Mouse (Mus musculus) ovary, postnatal 14 days (tissue): ENCODE measurements around the gene Myom3.

Source experiments
- DNase-seq: peaks from one replicate; pipeline ENCODE4 v3.0.0; 2022; ENCODE audit warnings: low spot score

Myom3 gene

DNA sequence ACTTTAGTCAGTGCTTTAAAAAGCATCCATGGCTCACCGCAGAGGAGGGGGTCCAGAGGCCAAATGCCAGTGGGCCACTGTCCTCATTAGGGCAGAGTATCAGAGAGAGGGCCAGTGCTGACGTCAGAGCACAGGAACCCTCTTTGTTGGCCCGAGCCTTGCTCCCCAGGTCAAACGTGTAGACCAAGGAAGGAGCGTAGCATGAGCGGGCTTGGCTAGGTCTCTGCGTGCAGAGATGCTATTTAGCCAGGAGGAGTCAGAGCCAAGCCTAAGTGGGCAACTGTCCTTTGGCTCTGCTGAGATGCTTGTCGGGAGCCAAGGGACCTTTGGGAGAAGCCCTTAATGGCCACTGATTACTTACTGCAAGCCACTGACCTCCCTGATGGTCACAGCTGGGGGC lies 1.5 kb downstream of the Myom3 start:
- DNase-seq = no peak

GRCm38 (mm10) chr4:135761569-135761968 lies 2.1 kb downstream of the Myom3 start:
- no peak for DNase-seq

DNA sequence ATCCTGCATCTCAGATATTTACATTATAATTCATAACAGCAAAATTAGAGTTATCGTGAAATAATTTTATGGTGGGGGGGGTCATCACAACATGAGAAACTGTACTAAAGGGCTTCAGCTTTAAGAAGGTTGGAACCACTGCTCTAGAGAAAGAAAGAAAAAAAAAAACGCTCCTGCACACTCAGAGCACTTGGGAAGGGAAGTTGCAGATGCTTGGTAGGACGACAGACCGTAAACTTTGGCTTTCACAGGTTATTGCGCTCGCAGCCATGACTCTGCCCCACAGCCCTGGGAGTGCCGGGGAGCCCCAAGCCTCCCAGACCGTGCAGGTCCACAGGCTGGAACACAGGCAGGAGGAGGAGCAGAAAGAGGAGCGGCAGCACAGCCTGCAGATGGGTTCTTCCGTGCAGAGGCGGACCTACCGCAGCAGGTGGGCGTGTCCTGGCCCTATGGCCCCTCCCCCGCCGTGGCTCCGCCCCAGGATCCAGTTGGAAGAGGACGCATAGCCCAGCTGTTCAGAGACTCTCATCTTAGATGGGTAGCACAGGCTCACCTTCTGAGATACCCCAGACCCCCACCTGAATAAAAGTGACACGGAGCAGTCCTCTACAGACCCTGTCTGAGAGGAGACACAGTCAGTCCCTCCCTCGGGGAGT lies 2.9 kb downstream of the Myom3 start:
- DNase-seq = peak; percentile 57

DNA sequence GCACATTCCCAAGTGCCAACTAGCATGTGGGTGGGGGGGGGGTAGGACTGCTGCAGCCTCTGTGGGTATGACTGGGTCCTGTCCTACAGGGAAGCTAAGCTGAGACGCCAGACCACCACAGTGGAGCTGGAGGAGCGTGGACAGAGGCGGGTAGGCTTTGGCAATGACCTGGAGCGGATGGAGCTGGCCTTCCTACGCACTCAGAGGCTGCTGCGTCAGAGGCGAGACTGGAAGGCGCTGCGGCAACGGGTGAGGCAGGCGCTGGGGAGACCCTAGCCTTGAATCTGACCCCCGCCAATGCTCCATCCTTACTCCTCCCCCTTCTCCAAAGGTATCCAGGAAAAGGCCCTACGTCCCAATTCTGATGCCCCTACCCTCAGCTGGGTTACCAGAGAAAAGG lies 5.2 kb downstream of the Myom3 start:
- DNase-seq = no peak

GRCm38 (mm10) chr4:135765707-135766106 lies 6.2 kb downstream of the Myom3 start:
- DNase-seq = no peak

- DNase-seq = peak; percentile 23
Observed at GRCm38 (mm10) chr4:135766976-135767375, 7.5 kb downstream of the Myom3 start.

DNA sequence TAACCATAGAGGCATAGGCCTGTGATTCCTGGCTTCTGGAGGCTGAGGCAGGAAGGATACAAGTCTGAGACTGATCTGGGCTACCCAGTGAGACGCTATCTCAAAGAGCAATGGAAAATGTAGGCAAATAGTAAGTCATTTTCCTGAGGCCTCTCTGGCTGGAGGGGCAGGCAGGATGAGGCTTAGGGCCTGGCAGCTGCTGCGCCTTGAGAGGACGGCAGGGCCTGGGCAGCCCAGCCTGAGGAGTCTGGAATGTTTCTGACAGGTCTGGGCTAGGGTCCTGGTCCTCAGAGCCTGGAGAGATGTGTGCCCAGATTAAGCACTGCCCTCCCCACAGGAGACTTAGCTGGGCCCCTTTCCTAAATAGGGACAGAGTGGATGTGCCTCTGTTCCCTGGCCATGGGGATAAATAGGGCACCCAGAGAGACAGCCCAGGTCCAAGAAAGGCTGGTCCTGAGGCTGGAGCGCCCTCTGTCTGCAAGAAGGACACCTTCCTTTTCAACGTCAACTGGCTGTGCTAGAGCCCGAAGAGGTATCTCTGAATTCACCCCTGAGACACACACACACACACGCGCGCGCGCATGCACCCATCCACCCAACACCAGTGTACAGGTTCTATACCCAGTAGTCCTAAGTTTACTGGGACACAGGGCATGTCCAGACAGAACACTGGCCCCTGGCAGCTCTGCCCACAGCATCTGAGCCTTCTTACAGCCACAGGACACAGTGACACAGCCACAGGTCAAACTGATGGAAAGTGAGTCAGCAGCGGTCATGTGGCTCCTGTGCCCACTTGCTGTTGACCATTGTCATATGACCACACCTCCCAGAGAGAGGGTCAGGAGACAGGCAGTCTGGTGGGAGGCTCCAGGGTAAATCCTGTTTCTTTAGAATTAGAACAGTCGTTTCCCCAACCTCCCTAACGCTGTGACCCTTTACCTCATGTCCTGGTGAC lies 9.3 kb downstream of the Myom3 start:
- peak; percentile 35 for DNase-seq

- DNase-seq = no peak
Observed at GRCm38 (mm10) chr4:135770611-135771305, 11.2 kb downstream of the Myom3 start.

DNA sequence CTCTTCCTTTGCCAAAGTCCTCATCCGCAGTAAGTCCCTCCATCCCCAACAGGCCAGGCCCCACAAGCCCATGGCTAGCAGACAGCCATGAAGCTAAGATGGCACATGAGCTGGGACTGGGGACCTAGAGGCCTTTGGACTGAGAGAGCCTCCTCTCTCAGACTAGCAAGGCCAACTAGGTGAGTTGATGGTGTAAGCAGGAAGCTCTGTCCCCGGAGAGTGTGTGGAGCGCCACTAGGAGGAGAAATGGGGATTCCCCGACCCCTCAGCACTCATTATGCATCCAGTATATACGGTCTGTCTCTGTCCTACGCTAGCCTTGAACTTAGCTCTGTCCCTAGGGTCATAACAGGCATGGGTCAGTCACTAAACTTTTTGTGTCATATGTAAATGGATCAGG lies 12.1 kb downstream of the Myom3 start:
- no peak for DNase-seq

DNA sequence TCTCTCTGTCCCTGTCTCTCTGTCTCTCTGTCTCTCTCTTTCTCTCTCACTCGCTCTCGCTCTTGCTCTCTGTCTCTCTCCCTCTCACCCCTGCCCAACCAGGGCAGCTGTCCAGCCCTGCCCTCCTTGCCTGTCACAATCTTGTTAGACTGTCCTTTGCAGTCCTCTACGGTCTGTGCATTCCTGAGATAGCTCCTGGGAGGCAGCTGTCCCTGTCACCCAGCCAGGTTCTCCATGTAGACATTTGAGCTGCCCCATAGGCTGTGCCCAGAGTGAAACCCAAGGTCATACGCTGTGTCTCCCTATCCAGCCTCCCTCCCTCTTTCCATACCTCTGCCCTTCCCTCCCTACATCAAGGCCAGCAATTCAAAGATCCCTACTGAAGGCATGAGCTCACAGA lies 13.2 kb downstream of the Myom3 start:
- DNase-seq = no peak

- DNase-seq = no peak
Observed at GRCm38 (mm10) chr4:135774496-135774895, 15.0 kb downstream of the Myom3 start.

DNA sequence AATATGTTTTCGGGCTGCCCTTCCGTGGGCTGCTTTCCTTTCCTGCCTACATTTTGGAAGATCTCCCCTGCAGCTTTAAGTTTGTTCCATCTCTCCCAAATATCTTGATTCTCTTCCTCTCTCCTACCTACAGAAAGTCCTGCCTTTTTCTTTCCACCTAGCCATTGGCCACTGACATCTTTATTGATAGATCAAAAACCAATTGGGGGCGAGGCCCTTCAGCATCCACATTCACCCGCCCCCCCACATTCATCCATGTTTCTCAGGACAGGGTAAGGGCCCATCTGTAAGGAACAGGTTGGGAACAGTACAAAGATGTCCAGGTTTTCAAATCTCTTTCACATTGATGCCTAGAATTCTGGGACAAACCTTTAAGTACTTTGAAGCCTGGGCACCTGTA lies 17.3 kb downstream of the Myom3 start:
- no peak for DNase-seq

- DNase-seq = no peak
Observed at GRCm38 (mm10) chr4:135779661-135780060, 20.1 kb downstream of the Myom3 start.

DNA sequence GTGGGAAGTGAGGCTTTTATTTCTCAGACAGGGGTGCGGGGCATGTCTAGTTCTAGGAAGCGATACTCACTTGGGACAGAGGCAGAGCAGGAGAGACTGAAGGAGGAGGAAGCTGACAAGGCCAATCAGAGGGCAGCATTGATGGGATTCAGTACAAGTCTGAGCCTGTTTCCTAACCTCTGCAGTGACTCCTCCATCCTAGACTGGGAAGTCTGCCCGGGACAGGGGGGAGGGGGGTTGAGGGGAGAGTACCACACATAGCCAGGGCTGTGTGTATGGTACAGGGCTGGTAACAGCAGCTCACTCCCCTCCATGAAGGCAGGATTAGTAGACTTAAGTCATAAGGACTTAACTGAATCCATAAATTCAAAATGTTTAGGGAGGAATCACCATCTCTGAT lies 20.7 kb downstream of the Myom3 start:
- DNase-seq = no peak

DNA sequence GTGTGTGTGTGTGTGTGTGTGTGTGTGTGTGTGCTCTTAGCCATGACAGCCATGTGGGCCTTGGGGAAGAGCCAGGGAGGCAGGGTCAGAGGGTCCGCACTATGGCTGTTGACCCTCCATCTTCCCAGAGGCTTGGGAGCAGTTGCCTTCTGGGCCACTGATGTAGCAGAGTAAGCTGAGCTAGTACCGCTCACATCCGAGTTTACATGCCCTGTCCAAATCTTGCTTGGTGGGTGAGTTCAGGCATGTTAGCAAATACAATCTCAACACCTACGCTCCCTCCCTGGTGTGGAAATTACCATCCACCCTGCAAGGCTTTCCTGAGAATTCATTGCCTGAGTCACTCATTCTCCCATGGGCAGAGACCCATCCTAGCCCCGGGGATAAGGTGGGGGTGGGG lies 21.8 kb downstream of the Myom3 start:
- DNase-seq = no peak

GRCm38 (mm10) chr4:135786581-135786980 lies 27.1 kb downstream of the Myom3 start:
- no peak for DNase-seq

- DNase-seq = no peak
Observed at GRCm38 (mm10) chr4:135787271-135787670, 27.8 kb downstream of the Myom3 start.

DNA sequence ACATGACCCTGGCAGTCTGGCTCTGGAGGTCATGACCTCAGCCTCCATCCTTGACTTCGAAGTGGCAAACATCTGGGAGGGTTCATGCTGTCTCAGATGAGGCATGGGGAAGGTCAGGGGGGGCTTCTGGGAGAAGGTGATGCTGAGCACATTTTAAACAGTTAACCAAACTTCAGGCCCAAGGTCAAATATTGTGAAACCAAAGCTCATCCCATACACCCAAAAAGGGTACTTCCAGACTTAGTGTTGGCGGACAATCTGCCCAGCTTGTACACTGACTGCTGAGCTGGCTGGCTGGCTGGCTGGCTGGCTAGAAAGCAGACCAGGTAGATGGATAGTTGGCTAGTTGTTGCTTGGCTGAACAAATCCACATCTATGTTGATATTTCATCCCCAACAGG lies 29.6 kb downstream of the Myom3 start:
- DNase-seq = no peak

DNA sequence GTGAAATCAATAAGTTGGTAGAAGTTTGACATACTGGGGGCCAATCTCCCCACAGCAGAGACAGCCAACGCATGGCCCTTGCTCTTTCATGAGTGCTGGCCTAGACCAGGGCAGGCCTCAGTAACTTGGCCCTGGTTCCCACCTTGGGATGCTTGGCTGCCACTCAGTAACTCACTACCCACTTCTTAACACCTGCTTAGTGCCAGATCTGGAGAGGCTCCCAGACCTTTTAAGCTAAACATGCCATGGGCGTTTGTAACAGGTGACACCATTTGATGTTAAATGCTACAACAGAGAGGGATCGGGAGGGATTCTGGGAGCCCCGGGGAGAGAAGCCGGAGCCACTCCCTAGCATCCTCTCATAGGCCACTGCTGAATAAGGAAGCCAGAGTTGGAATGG lies 33.3 kb downstream of the Myom3 start:
- DNase-seq = no peak

DNA sequence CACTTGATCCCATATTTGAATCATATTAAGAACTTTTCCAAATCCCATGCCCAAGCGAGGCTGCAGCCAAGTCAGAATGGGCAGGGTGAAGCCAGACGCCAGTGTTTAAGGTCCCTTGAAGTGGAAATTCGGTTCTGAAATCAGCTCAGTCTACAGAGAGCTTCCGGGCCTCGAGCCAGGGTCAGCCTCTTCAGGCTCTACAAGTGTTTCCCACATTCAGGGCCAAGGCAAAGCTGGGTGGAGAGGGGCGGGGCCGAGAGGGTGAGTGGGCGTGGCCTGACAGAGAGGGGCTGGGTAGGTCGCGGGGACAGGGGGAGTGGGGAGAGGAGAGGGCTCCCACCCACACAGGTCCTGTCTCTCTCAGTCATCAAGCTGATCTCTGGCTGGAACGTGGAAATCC lies 38.4 kb downstream of the Myom3 start:
- peak; percentile 15 for DNase-seq

- DNase-seq = peak; percentile 96
Observed at GRCm38 (mm10) chr4:135801543-135801942, 42.0 kb downstream of the Myom3 start.

GRCm38 (mm10) chr4:135803299-135803698 lies 43.8 kb downstream of the Myom3 start:
- no peak for DNase-seq

- no peak for DNase-seq
Observed at GRCm38 (mm10) chr4:135804169-135804568, 44.7 kb downstream of the Myom3 start.
